Mouse (Mus musculus): ENCODE data around the gene Hist2h2aa1.

DNA sequence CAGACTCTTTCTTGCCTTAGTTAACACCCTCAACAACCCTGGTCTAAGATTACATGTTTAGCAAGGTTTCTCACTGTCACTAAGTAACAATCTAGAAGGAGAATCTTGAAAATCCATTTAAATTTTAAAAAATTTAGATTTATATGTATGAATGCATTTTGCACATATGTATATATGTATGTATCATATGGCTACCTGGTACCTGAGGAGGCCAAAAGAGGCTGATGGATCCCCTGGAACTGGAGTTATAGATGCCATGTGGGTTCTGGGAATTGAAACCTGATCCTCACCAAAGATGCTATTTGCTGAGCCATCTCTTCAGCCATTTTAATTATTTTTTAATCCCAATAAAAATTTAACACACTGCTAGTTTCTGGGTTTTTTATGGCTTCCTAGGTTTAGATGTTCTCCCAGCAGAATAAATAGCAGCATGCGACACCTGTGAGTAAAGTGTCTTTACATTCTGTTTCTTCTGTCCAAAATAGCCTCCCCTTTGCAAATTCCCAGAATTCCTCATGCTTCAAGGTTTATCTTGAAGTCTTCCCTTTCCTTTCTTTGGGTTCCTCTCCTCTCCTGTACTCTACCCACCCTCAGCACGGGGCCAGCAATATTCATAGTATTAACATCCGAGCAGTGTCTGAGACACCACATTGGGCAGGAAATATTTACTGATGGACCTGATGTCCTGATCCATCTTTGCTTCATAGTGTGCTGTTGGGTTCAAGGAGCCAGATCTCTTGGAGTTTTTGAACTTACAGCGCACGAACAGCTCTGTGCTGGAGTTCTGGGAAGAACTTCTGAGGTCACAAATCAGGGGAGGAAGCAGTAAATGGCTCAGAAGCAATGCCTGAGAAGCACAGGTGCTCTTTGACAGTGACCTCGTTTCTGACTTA, 3.1 kb downstream of the Hist2h2aa1 start:
- TF ChIP-seq CTCF (IDR thresholded peaks at IDR 0.05; ENCODE audit: control insufficient read depth, insufficient read depth, low read length) (no peak), POLR2A (IDR thresholded peaks at IDR 0.05; ENCODE audit: borderline replicate concordance, control insufficient read depth, low read depth, low read length) (no peak)
